Mouse (Mus musculus): ENCODE measurements around the gene Vnn3. TPM values are rescaled to one million over a fixed set of nuclear protein-coding genes. Genes with fewer than 3 reads are reported as not detected.

Gene Vnn3
- 0.19 and 0.26 TPM in 2 replicates for polyA plus RNA-seq (2015; fragmentation: Nextera tagmentation; extraction: Ambion mirVana)

DNA sequence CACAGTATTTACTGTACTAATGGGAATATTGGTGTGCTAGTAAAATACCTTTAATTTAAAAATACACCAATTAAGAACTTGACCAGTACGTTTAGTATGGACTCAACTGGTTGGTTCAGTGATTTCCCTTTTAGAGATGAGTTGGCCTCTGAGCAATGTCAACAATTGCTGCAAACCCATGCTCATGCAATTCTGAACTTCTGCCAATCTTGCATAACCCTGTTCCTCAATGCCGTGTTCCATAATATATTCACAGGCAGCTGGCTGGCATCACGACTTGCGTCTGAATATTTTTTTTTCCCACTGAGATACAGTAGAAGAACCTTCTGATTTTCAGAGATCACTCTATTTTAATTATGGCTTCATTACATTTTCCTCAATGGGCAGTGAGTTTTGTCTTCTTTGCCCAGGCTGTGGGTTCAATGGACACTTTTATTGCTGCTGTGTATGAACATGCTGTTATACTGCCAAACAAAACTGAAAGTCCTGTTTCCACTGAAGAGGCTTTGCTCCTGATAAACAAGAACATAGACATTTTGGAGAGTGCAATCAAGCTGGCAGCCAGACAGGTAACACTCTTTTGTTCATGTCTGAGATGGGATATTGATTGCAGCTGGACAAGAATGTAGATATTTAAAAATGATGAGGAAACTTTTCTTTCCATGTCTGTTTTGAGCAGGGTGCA is at the start of gene Vnn3:
Gene Vnn3 (plus strand): TSS at position 235 of the 685 bp plus-strand sequence.

GRCm38 (mm10) chr10:23894601-23895349 is 43.5 kb downstream of the Vnn3 start, which contains the start of gene Vnn1:
Vnn1 (plus strand) TSS chr10:23894688.

Other genes with a start within 250 kb of the Vnn3 start
- 153 and 155 TPM in 2 replicates for gene Rps12, start 64.2 kb upstream of the Vnn3 start, polyA plus RNA-seq (2015; fragmentation: Nextera tagmentation; extraction: Ambion mirVana)
- gene Slc18b1, start 54.5 kb upstream of the Vnn3 start, polyA plus RNA-seq (2015; fragmentation: Nextera tagmentation; extraction: Ambion mirVana) = 17.7 and 30.9 TPM in 2 replicates
- gene Vnn1, start 43.2 kb downstream of the Vnn3 start, polyA plus RNA-seq (2015; fragmentation: Nextera tagmentation; extraction: Ambion mirVana) = 1.3 and 2.5 TPM in 2 replicates
- not detected in 2 replicates for gene Taar1, start 68.9 kb downstream of the Vnn3 start, polyA plus RNA-seq (2015; fragmentation: Nextera tagmentation; extraction: Ambion mirVana)
- gene Taar2, start 87.1 kb downstream of the Vnn3 start, polyA plus RNA-seq (2015; fragmentation: Nextera tagmentation; extraction: Ambion mirVana) = not detected in 2 replicates
- gene Taar3, start 98.1 kb downstream of the Vnn3 start, polyA plus RNA-seq (2015; fragmentation: Nextera tagmentation; extraction: Ambion mirVana) = not detected in 2 replicates
- not detected in 2 replicates for gene Taar4, start 109.0 kb downstream of the Vnn3 start, polyA plus RNA-seq (2015; fragmentation: Nextera tagmentation; extraction: Ambion mirVana)
- not detected in 2 replicates for gene Taar5, start 119.2 kb downstream of the Vnn3 start, polyA plus RNA-seq (2015; fragmentation: Nextera tagmentation; extraction: Ambion mirVana)
- not detected in 2 replicates for gene Taar6, start 134.2 kb downstream of the Vnn3 start, polyA plus RNA-seq (2015; fragmentation: Nextera tagmentation; extraction: Ambion mirVana)
- not detected in 2 replicates for gene Taar7a, start 142.0 kb downstream of the Vnn3 start, polyA plus RNA-seq (2015; fragmentation: Nextera tagmentation; extraction: Ambion mirVana)
- not detected in 2 replicates for gene Taar7b, start 148.5 kb downstream of the Vnn3 start, polyA plus RNA-seq (2015; fragmentation: Nextera tagmentation; extraction: Ambion mirVana)
- not detected in 2 replicates for gene Taar7d, start 175.8 kb downstream of the Vnn3 start, polyA plus RNA-seq (2015; fragmentation: Nextera tagmentation; extraction: Ambion mirVana)
- not detected in 2 replicates for gene Taar7e, start 186.2 kb downstream of the Vnn3 start, polyA plus RNA-seq (2015; fragmentation: Nextera tagmentation; extraction: Ambion mirVana)
- gene Taar7f, start 198.0 kb downstream of the Vnn3 start, polyA plus RNA-seq (2015; fragmentation: Nextera tagmentation; extraction: Ambion mirVana) = not detected in 2 replicates
- not detected in 2 replicates for gene Taar8a, start 225.0 kb downstream of the Vnn3 start, polyA plus RNA-seq (2015; fragmentation: Nextera tagmentation; extraction: Ambion mirVana)
- gene Taar8b, start 240.8 kb downstream of the Vnn3 start, polyA plus RNA-seq (2015; fragmentation: Nextera tagmentation; extraction: Ambion mirVana) = not detected in 2 replicates